Mouse (Mus musculus) spleen, adult 2 months (tissue): Measurements from ENCODE around the gene Capsl. TPM values are rescaled to one million over a fixed set of nuclear protein-coding genes. Genes with fewer than 3 reads are reported as not detected.
A peak's percentile ranks its signal among the peaks of the same experiment; 100 is the strongest.

Source experiments
- DNase-seq, 2 experiments: peaks; one replicate each; pipeline versions ENCODE4 v3.0.0 to v3.0.0-alpha.2; 2012 to 2021; ENCODE audit warnings: low spot score in 2 of 2, low read depth in 1 of 2
- H3K27ac ChIP-seq: fragments of 200-500 bp; 2 replicates; pipeline ENCODE4 v1.5.1; 2012; ENCODE audit warnings: low read length, inconsistent platforms; ENCODE audit not compliant: insufficient read depth
- H3K27me3 ChIP-seq: fragments of 200-500 bp; 2 replicates; pipeline ENCODE4 v1.6.1; 2012; ENCODE audit warnings: mild to moderate bottlenecking, moderate library complexity, low read length, inconsistent platforms; ENCODE audit not compliant: control insufficient read depth, insufficient read depth
- H3K36me3 ChIP-seq: fragments of 200-500 bp; 2 replicates; pipeline ENCODE4 v1.6.1; 2012; ENCODE audit warnings: mild to moderate bottlenecking, low read length, inconsistent platforms; ENCODE audit not compliant: control insufficient read depth, insufficient read depth
- H3K4me1 ChIP-seq: fragments of 200-500 bp; 2 replicates; pipeline ENCODE4 v1.6.1; 2011; ENCODE audit warnings: inconsistent platforms; ENCODE audit not compliant: control insufficient read depth, insufficient read depth, insufficient read length
- H3K4me3 ChIP-seq: fragments of 200-500 bp; 2 replicates; pipeline ENCODE4 v1.5.1; 2011; ENCODE audit warnings: mild to moderate bottlenecking, inconsistent platforms; ENCODE audit not compliant: insufficient read depth, insufficient read length; ENCODE audit errors: extremely low read depth
- CTCF ChIP-seq: fragments of 200-500 bp; IDR thresholded peaks from 2 replicates; pipeline ENCODE4 v1.5.1; 2011; ENCODE audit warnings: mild to moderate bottlenecking, inconsistent platforms; ENCODE audit not compliant: insufficient read depth, insufficient read length, insufficient replicate concordance; ENCODE audit errors: extremely low read depth
- POLR2A ChIP-seq: fragments of 200-500 bp; IDR thresholded peaks from 2 replicates; pipeline ENCODE4 v1.6.1; 2011; ENCODE audit warnings: low read depth, low read length, inconsistent platforms
- WGBS: fragments of 180-500 bp; shearing (Covaris S2); methylation state at CpG from one replicate; pipeline ENCODE4 v1.1.7; 2018; 5-methylcytosine and 5-hydroxymethylcytosine counted together
- polyA plus RNA-seq: library from polyadenylated mRNA; depleted of rRNA; stranded (reverse); fragments of >200 nt; gene quantifications from 2 replicates; pipeline ENCODE4 v1.2.3, GENCODE M21; 2012; rRNA removed

Gene Capsl
- polyA plus RNA-seq: 0.09 and 0.12 TPM in 2 replicates

DNA sequence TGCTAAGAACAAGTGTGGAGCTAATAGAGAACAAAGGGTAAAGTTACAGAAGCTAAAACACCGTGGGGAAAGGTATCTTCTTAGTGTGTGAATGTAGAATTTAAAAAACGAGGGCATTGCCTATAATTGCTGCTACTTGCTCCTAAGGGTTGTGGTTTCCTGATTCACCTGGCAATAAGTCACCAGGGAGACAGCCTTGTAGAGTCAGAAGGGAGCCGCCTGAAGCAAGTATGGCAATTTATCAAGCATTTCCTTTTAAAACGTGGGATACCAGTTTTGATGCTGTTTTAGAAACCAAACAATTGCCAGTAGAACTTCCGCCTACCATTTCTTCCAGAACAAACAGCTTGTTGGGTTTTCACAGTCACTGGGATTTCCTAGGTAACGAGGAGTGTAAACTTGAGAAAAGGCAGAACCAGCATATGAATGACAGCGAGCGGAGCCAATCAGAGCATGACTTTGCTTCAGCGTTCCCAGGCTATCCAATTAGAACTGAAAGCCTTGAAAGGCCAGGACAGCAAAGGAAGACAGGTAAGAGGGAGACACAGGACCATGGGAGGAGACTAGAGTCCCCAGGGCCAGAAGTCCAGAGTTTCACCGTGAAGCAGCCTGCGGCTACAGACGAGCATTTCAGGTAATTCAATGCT, at the start of gene Capsl:
Capsl (plus strand) TSS at position 495 of the 647 bp plus-strand sequence.
- Histone ChIP-seq H3K4me3 (no peak within 1 kb of the TSS), H3K27ac (no peak within 1 kb of the TSS), H3K4me1 (no peaks in the 10 kb centered on the region), H3K36me3 (no peaks in the 10 kb centered on the region), H3K27me3 (no peaks in the 10 kb centered on the region)
- WGBS: 45% methylated on average over 12 of the region's 12 CpGs
- TF ChIP-seq POLR2A (no peak), CTCF (no peak)
- peak; percentile 10 to 34 for DNase-seq

- Histone ChIP-seq H3K4me1 (no peaks in the 10 kb centered on the region), H3K27ac (no peak overlapping the region), H3K36me3 (no peaks in the 10 kb centered on the region), H3K4me3 (no peak overlapping the region), H3K27me3 (no peaks in the 10 kb centered on the region)
- TF ChIP-seq POLR2A (no peak), CTCF (no peak)
- DNase-seq: no peak
- WGBS: 89% methylated on average over 3 of the region's 3 CpGs
Observed at GRCm38 (mm10) chr15:9409475-9409874, 26.4 kb upstream of the Capsl start.

DNA sequence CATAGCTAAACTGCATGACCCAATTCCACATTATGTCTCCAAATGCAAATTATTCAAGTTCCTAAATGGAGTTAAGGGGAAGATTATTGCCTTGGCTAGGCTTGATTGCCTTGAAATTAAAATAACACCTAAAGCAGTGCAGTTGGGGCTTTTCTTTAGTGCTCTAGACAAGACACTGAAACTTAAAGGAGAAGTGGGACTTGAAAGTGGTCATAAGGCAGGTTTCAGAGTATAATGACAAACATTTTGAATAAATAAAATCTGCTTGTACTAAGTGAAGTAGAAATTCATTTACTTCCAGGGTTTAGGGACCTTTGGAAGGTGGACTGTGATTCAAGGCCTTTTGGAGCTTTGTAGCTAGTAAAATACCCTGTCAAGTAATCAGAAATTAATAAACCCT, 14.7 kb upstream of the Capsl start:
- H3K36me3 ChIP-seq: no peaks in the 10 kb centered on the region
- no peaks in the 10 kb centered on the region for H3K27me3 ChIP-seq
- TF ChIP-seq POLR2A (no peak), CTCF (no peak)
- H3K4me1 ChIP-seq: no peaks in the 10 kb centered on the region
- no peak overlapping the region for H3K27ac ChIP-seq
- DNase-seq: no peak
- no peak overlapping the region for H3K4me3 ChIP-seq

DNA sequence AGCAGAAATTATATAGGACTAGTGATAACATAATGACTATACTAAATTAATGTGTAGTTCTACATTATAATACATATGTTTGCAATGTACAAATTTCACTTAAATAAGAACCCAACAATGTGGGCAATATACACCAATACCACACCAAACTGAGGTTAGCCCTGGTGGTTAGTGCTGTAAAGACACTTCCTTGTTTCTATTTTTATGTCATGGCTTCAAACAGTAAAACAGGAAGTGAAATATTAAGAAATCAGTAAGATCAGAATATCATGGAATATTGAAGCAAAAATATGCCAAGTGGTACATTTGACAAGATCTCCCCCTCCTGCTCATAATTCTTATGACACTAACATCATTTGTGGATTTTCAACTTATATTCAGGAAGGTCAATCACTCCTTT, 8.0 kb upstream of the Capsl start:
- peaks cover 8% of the 10 kb centered on the region for H3K4me1 ChIP-seq
- no peak overlapping the region for H3K4me3 ChIP-seq
- no peaks in the 10 kb centered on the region for H3K27me3 ChIP-seq
- H3K36me3 ChIP-seq: no peaks in the 10 kb centered on the region
- DNase-seq: peak in 1 of 2 experiments; percentile 22
- H3K27ac ChIP-seq: no peak overlapping the region
- TF ChIP-seq POLR2A: no peak
- TF ChIP-seq CTCF: no peak

- WGBS: 44% methylated on average over 3 of the region's 3 CpGs
- no peak for TF ChIP-seq POLR2A
- no peak for TF ChIP-seq CTCF
- no peaks in the 10 kb centered on the region for H3K27me3 ChIP-seq
Observed at GRCm38 (mm10) chr15:9429843-9430242, 6.0 kb upstream of the Capsl start.

DNA sequence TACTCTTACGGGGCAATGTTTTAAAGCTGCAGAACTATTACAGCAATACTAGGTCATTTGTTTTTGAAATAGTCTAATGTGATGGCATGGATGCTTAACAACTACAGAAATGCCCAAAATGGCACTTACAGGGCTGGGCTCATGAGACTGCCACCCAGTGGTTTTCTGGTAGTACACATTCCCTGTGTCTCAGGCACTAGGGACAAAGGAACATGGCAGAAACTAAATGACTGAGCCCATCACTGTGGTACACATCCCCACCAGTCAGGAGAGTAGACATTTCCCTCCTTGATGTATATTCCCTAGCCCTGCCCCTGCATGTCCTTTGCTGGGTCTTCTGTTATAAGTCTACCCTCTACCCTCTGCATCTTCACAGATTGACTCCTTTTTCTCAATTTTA, 16.2 kb downstream of the Capsl start:
- WGBS: 90% methylated on average over 1 of the region's 1 CpGs
- Histone ChIP-seq H3K4me3 (no peak overlapping the region), H3K27me3 (no peaks in the 10 kb centered on the region), H3K36me3 (no peaks in the 10 kb centered on the region), H3K27ac (no peak overlapping the region), H3K4me1 (no peaks in the 10 kb centered on the region)
- no peak for TF ChIP-seq POLR2A
- TF ChIP-seq CTCF: no peak
- DNase-seq: no peak

More at GRCm38 (mm10) chr15:9429843-9430242, 6.0 kb upstream of the Capsl start:
- Histone ChIP-seq H3K4me3 (no peak overlapping the region), H3K4me1 (peaks cover 8% of the 10 kb centered on the region), H3K27ac (no peak overlapping the region), H3K36me3 (no peaks in the 10 kb centered on the region)
- DNase-seq: peak in 1 of 2 experiments; percentile 11

- H3K27me3 ChIP-seq: no peaks in the 10 kb centered on the region
- H3K4me3 ChIP-seq: no peak overlapping the region
- WGBS: 88% methylated on average over 1 of the region's 1 CpGs
- no peak overlapping the region for H3K27ac ChIP-seq
- H3K36me3 ChIP-seq: no peaks in the 10 kb centered on the region
- TF ChIP-seq POLR2A: no peak
- TF ChIP-seq CTCF: no peak
- DNase-seq: no peak
- H3K4me1 ChIP-seq: no peaks in the 10 kb centered on the region
Observed at GRCm38 (mm10) chr15:9452842-9453241, 17.0 kb downstream of the Capsl start.
